Mouse (Mus musculus) heart, embryonic 11.5 days (tissue): ENCODE results near the gene Ptpa. TPM values are rescaled to one million over a fixed set of nuclear protein-coding genes. Genes with fewer than 3 reads are reported as not detected.

Source experiments
- microRNA-seq: library from miRNA; unstranded; fragments of <30 nt; microRNA quantifications from one replicate; pipeline ENCODE4, GENCODE M21; 2016; ENCODE audit warnings: borderline number of aligned reads
- polyA plus RNA-seq: library from polyadenylated mRNA; unstranded; fragments of >200 nt; fragmentation: Nextera tagmentation; extraction: Ambion mirVana; gene quantifications from 2 replicates; pipeline ENCODE4 v1.2.1, GENCODE M21; 2014

Gene Ptpa
- polyA plus RNA-seq, 1 experiment from 2014 or later = 63.5 TPM

Small RNA genes lying within 50 kb of the gene (microRNA-seq; reads per million reads assigned to microRNA genes)
- gene Gm47292 = not detected

Other genes starting within 250 kb of the Ptpa start
- 30.0 and 33.4 TPM in 2 replicates for gene Endog, start 244.5 kb upstream of the Ptpa start, polyA plus RNA-seq
- 41.2 and 43.4 TPM in 2 replicates for gene Spout1, start 237.6 kb upstream of the Ptpa start, polyA plus RNA-seq
- 13.6 and 15.5 TPM in 2 replicates for gene Kyat1, start 210.2 kb upstream of the Ptpa start, polyA plus RNA-seq
- 38.1 and 46.9 TPM in 2 replicates for gene Lrrc8a, start 178.3 kb upstream of the Ptpa start, polyA plus RNA-seq
- 0.49 TPM in 1 of 2 replicates, not detected in the other for gene Gm28035, start 175.5 kb upstream of the Ptpa start, polyA plus RNA-seq
- gene Phyhd1, start 149.8 kb upstream of the Ptpa start, polyA plus RNA-seq = 4.7 and 7.4 TPM in 2 replicates
- not detected in 2 replicates for gene Gm28038, start 135.0 kb upstream of the Ptpa start, polyA plus RNA-seq
- 26.6 and 27.7 TPM in 2 replicates for gene Dolk, start 129.7 kb upstream of the Ptpa start, polyA plus RNA-seq
- gene Nup188, start 129.6 kb upstream of the Ptpa start, polyA plus RNA-seq = 34.2 and 37.4 TPM in 2 replicates
- gene Sh3glb2, start 56.7 kb upstream of the Ptpa start, polyA plus RNA-seq = 78.8 and 80.2 TPM in 2 replicates
- gene Miga2, start 51.8 kb upstream of the Ptpa start, polyA plus RNA-seq = 22.2 and 22.9 TPM in 2 replicates
- 19.5 and 21.3 TPM in 2 replicates for gene Dolpp1, start 23.8 kb upstream of the Ptpa start, polyA plus RNA-seq
- 61.5 and 66.0 TPM in 2 replicates for gene Crat, start 226 bp upstream of the Ptpa start, polyA plus RNA-seq
- gene Ier5l, start 58.2 kb downstream of the Ptpa start, polyA plus RNA-seq = 2.4 TPM in 2 replicates
- 1.7 and 2.4 TPM in 2 replicates for gene Cstad, start 179.0 kb downstream of the Ptpa start, polyA plus RNA-seq